Mouse (Mus musculus) naive thymus-derived CD4-positive, alpha-beta T cell, adult 2 months (primary cell): ENCODE results near the gene Tsc1.

Experiments used
- DNase-seq: peaks from one replicate; pipeline ENCODE4 v3.0.0-alpha.2; 2011; ENCODE audit warnings: low read depth

The Tsc1 gene

GRCm38 (mm10) chr2:28650526-28650925 lies 9.5 kb downstream of the Tsc1 start:
- DNase-seq = no peak

GRCm38 (mm10) chr2:28653351-28653750 lies 12.3 kb downstream of the Tsc1 start:
- DNase-seq = no peak

- DNase-seq = peak; percentile 44
These were observed 13.3 kb downstream of the Tsc1 start for GRCm38 (mm10) chr2:28654295-28654694.

GRCm38 (mm10) chr2:28656216-28656615 lies 15.2 kb downstream of the Tsc1 start:
- no peak for DNase-seq

- no peak for DNase-seq
These were observed 21.9 kb downstream of the Tsc1 start for GRCm38 (mm10) chr2:28662891-28663290.

- DNase-seq = no peak
These were observed 24.8 kb downstream of the Tsc1 start for GRCm38 (mm10) chr2:28665818-28666217.

GRCm38 (mm10) chr2:28671438-28671837 lies 30.4 kb downstream of the Tsc1 start:
- DNase-seq = no peak

- no peak for DNase-seq
These were observed 35.0 kb downstream of the Tsc1 start for GRCm38 (mm10) chr2:28676005-28676404.

- DNase-seq = peak; percentile 28
These were observed 39.7 kb downstream of the Tsc1 start for GRCm38 (mm10) chr2:28680710-28681109.

GRCm38 (mm10) chr2:28681718-28682117 lies 40.7 kb downstream of the Tsc1 start:
- no peak for DNase-seq

- no peak for DNase-seq
These were observed 44.9 kb downstream of the Tsc1 start for GRCm38 (mm10) chr2:28685895-28686294.

GRCm38 (mm10) chr2:28688431-28688830 lies 47.4 kb downstream of the Tsc1 start:
- peak; percentile 29 for DNase-seq

- DNase-seq = no peak
These were observed 51.7 kb downstream of the Tsc1 start for GRCm38 (mm10) chr2:28692692-28693091.

GRCm38 (mm10) chr2:28698566-28698965 lies 57.5 kb downstream of the Tsc1 start:
- DNase-seq = peak; percentile 30

- peak; percentile 32 for DNase-seq
These were observed 58.6 kb downstream of the Tsc1 start, which contains the start of the genes Spaca9 and Ak8 for GRCm38 (mm10) chr2:28699361-28700335. Gene Spaca9, minus strand, starts transcription at chr2:28699727. Gene Ak8, plus strand, starts transcription at chr2:28700164.

GRCm38 (mm10) chr2:28701646-28702262 lies 60.7 kb downstream of the Tsc1 start:
- no peak for DNase-seq

- no peak for DNase-seq
These were observed 65.1 kb downstream of the Tsc1 start for GRCm38 (mm10) chr2:28706106-28706636.

GRCm38 (mm10) chr2:28706787-28707186 lies 65.8 kb downstream of the Tsc1 start:
- no peak for DNase-seq

- DNase-seq = no peak
These were observed 72.0 kb downstream of the Tsc1 start for GRCm38 (mm10) chr2:28713036-28713435.

GRCm38 (mm10) chr2:28722419-28722818 lies 81.4 kb downstream of the Tsc1 start:
- DNase-seq = no peak

- DNase-seq = no peak
These were observed 82.9 kb downstream of the Tsc1 start for GRCm38 (mm10) chr2:28723912-28724311.

- DNase-seq = no peak
These were observed 86.9 kb downstream of the Tsc1 start for GRCm38 (mm10) chr2:28727786-28728404.
